Mouse (Mus musculus): Measurements from ENCODE around the gene Cacna2d2. TPM values are rescaled to one million over a fixed set of nuclear protein-coding genes. Genes with fewer than 3 reads are reported as not detected.

The Cacna2d2 gene
- polyA plus RNA-seq, 1 experiment = 0.01 TPM

DNA sequence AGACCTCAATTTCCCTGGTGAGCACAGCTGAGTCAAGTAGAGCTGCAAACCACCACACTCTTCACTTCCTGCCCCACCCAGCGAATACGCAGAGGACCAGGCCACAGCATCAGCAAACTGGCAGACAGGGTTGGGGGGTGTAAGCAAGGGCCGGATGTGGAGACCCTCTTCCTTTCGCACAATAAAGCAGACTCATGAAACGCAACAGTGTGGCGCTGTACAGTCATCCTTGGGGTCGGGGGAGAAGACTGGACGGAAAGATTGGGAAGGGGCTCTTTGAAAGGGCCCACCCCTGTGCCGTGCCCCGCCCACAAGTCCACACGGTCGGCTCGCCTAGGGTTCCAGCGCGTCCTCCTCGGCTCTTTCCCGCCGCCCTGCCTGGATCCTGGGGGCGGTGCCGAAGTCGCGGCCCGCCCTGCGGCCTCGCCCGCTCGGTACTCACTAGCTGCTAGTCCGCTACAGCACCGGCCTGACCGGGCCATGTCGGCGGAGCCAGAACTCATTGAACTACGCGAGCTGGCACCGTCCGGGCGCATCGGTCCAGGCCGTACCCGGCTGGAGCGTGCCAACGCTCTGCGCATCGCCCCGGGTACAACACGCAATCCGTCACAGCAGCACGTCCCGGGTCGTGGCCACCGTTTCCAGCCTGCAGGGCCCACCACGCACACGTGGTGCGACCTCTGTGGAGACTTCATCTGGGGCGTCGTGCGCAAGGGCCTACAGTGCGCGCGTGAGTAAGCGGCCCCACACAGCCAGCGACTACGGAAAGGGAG lies 151.9 kb downstream of the Cacna2d2 start, which contains the start of gene Rassf1:
Gene Rassf1, plus strand, starts transcription at position 439 of the 773 bp plus-strand sequence.
- Histone ChIP-seq H3K4me3 (ENCODE audit: insufficient read depth, poor library complexity, severe bottlenecking) (peak within 1 kb of the TSS; percentile 45), H3K36me3 (ENCODE audit: control insufficient read depth, insufficient read depth) (peaks cover under 1% of the 10 kb centered on the region), H3ac (ENCODE audit: control insufficient read depth, insufficient read length, low read depth) (peak within 1 kb of the TSS; percentile 84), H3K27me3 (ENCODE audit: control insufficient read depth, insufficient read depth, insufficient read length) (no peaks in the 10 kb centered on the region), H3K79me3 (ENCODE audit: low read depth) (peaks cover 21% of the 10 kb centered on the region), H3K79me2 (ENCODE audit: control insufficient read depth, insufficient read depth) (peaks cover 43% of the 10 kb centered on the region)
- no peak for TF ChIP-seq FOSL1 (IDR thresholded peaks at IDR 0.05; ENCODE audit: insufficient read depth, low read length, poor library complexity, severe bottlenecking)
- TF ChIP-seq USF1 (IDR thresholded peaks at IDR 0.05; ENCODE audit: low read depth) = peak; percentile 14

DNA sequence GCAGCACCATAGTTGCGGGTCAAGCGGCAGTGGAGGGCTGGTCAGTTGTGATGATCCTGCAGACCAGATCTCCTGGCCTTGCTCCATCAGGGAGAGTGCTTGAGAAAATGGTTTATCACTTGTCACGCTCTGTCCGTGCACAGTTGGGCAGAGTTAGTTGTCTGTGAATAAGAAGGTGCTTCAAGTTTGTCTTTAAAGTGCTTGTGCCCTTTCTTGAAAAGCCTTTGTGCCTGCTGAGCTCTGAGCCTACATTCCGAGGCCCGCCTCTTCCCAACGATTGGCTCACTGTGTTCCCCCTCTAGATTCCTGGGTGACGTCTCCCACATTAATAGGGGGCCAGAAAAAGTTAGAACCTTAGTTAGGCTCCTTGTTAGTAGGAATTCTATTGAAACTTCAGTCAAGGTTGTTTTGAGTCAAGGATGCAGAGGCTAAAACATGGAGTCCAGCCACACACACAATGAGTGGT lies 152.5 kb downstream of the Cacna2d2 start:
- peaks cover 7% of the 10 kb centered on the region for H3K36me3 ChIP-seq (ENCODE audit: control insufficient read depth, insufficient read depth)
- H3K27me3 ChIP-seq (ENCODE audit: control insufficient read depth, insufficient read depth, insufficient read length) = no peaks in the 10 kb centered on the region
- peaks cover 49% of the 10 kb centered on the region for H3K79me2 ChIP-seq (ENCODE audit: control insufficient read depth, insufficient read depth)
- peak overlapping the region; percentile 45 for H3K4me3 ChIP-seq (ENCODE audit: insufficient read depth, poor library complexity, severe bottlenecking)
- H3ac ChIP-seq (ENCODE audit: control insufficient read depth, insufficient read length, low read depth) = peak overlapping the region; percentile 84
- H3K79me3 ChIP-seq (ENCODE audit: low read depth) = peaks cover 28% of the 10 kb centered on the region
- no peak for TF ChIP-seq CTCF (IDR thresholded peaks at IDR 0.05; ENCODE audit: control insufficient read depth, insufficient read depth, insufficient read length)
- TF ChIP-seq MYOD1 (IDR thresholded peaks at IDR 0.05; ENCODE audit: control insufficient read depth, insufficient read length, low read depth) = no peak
- no peak for TF ChIP-seq MAX (IDR thresholded peaks at IDR 0.05)
- no peak for TF ChIP-seq USF1 (IDR thresholded peaks at IDR 0.05; ENCODE audit: low read depth)
- TF ChIP-seq CEBPB (IDR thresholded peaks at IDR 0.05; ENCODE audit: low read depth) = no peak
- TF ChIP-seq FOSL1 (IDR thresholded peaks at IDR 0.05; ENCODE audit: insufficient read depth, low read length, poor library complexity, severe bottlenecking) = no peak
- TF ChIP-seq MYOG (IDR thresholded peaks at IDR 0.05; ENCODE audit: control insufficient read depth, extremely low read depth, insufficient read length) = no peak

DNA sequence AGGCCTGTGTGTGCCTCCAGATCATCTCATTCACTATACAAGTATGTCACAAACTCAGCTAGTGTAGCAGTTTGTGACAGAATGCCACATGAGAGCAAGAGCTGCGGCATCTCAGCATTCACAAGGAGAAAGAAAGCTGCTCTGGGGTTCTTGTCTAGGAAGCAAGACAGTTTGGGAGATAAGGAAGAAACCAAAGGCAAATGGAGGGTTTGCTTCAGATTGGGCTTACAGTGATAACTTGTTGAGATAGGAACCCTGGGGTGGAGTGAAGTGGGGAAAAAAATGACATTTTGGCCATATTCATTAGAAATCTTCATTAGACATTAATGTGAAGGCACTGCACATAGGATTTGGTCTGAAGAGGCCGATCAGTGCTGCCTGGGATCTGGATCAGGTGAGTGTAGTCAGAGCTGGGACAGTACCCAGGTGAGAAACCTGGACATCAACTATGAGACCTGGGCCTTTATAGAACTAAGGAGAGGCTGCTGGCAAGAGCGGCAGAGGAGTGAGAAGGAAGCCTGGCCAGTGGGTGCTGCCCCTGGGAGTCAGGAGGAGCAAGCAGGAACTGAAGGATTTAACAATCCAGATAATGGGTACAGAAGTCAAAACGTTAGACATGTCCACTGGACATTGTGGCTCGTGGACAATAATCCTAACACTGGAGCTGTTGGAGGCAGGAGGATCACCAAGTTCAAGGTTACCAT lies 153.4 kb downstream of the Cacna2d2 start:
- H3K79me3 ChIP-seq (ENCODE audit: low read depth) = peaks cover 33% of the 10 kb centered on the region
- H3K27me3 ChIP-seq (ENCODE audit: control insufficient read depth, insufficient read depth, insufficient read length) = no peaks in the 10 kb centered on the region
- H3ac ChIP-seq (ENCODE audit: control insufficient read depth, insufficient read length, low read depth) = peak overlapping the region; percentile 52
- TF ChIP-seq FOSL1 (IDR thresholded peaks at IDR 0.05; ENCODE audit: insufficient read depth, low read length, poor library complexity, severe bottlenecking) (no peak), CEBPB (IDR thresholded peaks at IDR 0.05; ENCODE audit: low read depth) (no peak), MYOG (IDR thresholded peaks at IDR 0.05; ENCODE audit: control insufficient read depth, extremely low read depth, insufficient read length) (no peak), USF1 (IDR thresholded peaks at IDR 0.05; ENCODE audit: low read depth) (no peak), CTCF (IDR thresholded peaks at IDR 0.05; ENCODE audit: control insufficient read depth, insufficient read depth, insufficient read length) (no peak), MYOD1 (IDR thresholded peaks at IDR 0.05; ENCODE audit: control insufficient read depth, insufficient read length, low read depth) (no peak), MAX (IDR thresholded peaks at IDR 0.05) (no peak)
- peaks cover 59% of the 10 kb centered on the region for H3K79me2 ChIP-seq (ENCODE audit: control insufficient read depth, insufficient read depth)
- peaks cover 16% of the 10 kb centered on the region for H3K36me3 ChIP-seq (ENCODE audit: control insufficient read depth, insufficient read depth)
- no peak overlapping the region for H3K4me3 ChIP-seq (ENCODE audit: insufficient read depth, poor library complexity, severe bottlenecking)

DNA sequence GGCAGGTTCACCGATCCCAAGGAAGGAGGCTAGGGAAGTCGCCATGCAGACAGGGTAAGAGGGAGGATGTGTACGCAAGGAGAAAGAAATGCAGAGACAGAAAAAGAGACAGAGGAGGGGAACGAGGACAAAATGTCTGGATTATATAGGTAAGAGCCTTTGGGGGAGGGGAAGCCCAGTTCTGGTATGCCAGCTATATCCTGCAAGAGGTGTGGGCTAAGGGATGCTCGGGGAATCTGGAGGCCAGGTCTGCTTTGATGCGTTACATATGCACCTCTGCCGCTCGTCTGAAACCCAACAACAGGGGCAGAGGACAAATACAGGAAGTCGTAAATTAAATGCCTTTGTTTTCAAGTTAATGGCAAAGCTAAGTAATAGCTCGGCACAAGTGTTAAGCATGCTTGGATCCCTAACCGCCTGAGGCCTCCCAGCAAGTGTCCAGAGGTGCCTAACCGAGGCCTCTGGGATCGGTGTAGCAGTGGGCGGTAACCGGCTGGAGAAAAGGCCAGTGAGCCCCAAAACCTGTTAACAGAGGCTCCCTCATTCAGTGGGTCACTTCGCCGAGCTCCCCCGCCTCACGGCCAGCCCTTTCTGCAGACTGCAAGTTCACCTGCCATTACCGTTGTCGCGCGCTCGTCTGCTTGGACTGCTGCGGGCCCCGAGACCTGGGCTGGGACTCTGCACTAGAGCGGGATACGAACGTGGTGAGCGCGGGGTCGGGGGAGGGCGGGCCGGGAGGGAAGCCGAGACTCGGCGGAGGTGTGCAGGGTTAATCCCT lies 154.3 kb downstream of the Cacna2d2 start:
- TF ChIP-seq MAX (IDR thresholded peaks at IDR 0.05) (no peak), CEBPB (IDR thresholded peaks at IDR 0.05; ENCODE audit: low read depth) (no peak), USF1 (IDR thresholded peaks at IDR 0.05; ENCODE audit: low read depth) (no peak), MYOD1 (IDR thresholded peaks at IDR 0.05; ENCODE audit: control insufficient read depth, insufficient read length, low read depth) (no peak), FOSL1 (IDR thresholded peaks at IDR 0.05; ENCODE audit: insufficient read depth, low read length, poor library complexity, severe bottlenecking) (no peak), MYOG (IDR thresholded peaks at IDR 0.05; ENCODE audit: control insufficient read depth, extremely low read depth, insufficient read length) (no peak), CTCF (IDR thresholded peaks at IDR 0.05; ENCODE audit: control insufficient read depth, insufficient read depth, insufficient read length) (no peak)
- Histone ChIP-seq H3K36me3 (ENCODE audit: control insufficient read depth, insufficient read depth) (peaks cover 25% of the 10 kb centered on the region), H3K79me2 (ENCODE audit: control insufficient read depth, insufficient read depth) (peaks cover 67% of the 10 kb centered on the region), H3K79me3 (ENCODE audit: low read depth) (peaks cover 34% of the 10 kb centered on the region), H3K4me3 (ENCODE audit: insufficient read depth, poor library complexity, severe bottlenecking) (peak overlapping the region; percentile 82), H3K27me3 (ENCODE audit: control insufficient read depth, insufficient read depth, insufficient read length) (no peaks in the 10 kb centered on the region), H3ac (ENCODE audit: control insufficient read depth, insufficient read length, low read depth) (peak overlapping the region; percentile 52)

DNA sequence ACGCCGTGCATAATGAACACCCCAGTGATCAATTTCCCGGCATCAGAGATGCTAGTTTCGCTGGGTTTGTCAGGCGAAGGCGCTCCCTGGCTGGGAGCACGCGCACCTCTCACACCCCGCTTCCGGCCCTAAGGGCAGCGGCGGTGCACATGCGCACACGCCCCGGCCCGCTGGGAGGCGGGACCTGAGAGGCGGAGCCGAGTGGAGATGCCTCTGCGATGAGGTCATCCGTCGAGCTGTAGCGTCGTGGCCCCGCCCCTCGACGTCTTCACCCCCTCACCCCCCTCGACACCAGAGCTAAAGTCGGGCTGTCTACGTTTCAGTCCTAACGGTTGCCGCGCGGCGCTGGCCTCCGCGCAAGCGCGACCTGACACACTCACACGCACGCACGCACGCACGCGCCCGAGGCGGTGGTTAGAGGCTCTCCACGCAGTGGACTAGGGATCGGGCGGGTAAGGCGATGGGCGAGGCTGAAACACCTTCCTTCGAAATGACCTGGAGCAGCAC lies 155.0 kb downstream of the Cacna2d2 start:
- Histone ChIP-seq H3K79me2 (ENCODE audit: control insufficient read depth, insufficient read depth) (peaks cover 74% of the 10 kb centered on the region), H3K27me3 (ENCODE audit: control insufficient read depth, insufficient read depth, insufficient read length) (no peaks in the 10 kb centered on the region), H3K4me3 (ENCODE audit: insufficient read depth, poor library complexity, severe bottlenecking) (peak overlapping the region; percentile 82), H3ac (ENCODE audit: control insufficient read depth, insufficient read length, low read depth) (peak overlapping the region; percentile 97), H3K79me3 (ENCODE audit: low read depth) (peaks cover 40% of the 10 kb centered on the region), H3K36me3 (ENCODE audit: control insufficient read depth, insufficient read depth) (peaks cover 32% of the 10 kb centered on the region)
- no peak for TF ChIP-seq MYOD1 (IDR thresholded peaks at IDR 0.05; ENCODE audit: control insufficient read depth, insufficient read length, low read depth)
- peak; percentile 73 for TF ChIP-seq MAX (IDR thresholded peaks at IDR 0.05)
- TF ChIP-seq USF1 (IDR thresholded peaks at IDR 0.05; ENCODE audit: low read depth) = no peak
